Comparison of ENCODE assay signal across 9 mouse cellular contexts in the genomic region with DNA sequence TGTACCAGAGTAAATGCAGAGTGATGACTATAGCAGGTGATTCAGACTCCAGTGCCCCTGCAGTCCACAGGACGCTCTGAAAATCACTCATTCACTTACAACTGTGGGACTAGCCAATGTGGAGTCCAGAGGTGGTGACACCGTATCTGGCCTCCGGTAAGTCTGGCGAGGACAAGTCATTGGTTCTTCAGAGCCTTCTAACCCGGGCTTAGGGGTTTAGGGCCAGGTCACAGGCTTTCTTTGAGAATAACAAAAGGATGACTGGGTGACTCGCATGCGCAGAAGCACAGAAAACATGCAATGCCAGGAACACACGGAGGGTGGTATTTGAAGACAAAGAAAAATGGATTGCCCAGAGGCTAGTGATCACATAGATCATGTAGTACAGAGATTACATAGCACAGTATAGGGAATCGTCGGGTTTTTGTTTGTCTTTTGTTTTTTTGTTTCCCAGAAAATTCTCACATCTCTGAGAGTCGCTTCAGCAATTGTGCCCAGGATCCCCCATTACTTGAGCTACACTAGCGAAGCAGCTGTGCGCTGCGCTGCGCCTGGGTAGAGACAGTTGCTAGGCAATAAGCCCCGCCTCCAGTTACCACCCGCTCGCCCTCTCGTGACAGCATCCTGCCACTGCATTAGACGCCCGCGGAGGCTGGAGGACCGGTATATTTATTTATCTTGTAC. TPM values are rescaled to one million over a fixed set of nuclear protein-coding genes. Genes with fewer than 3 reads are reported as not detected.
DNase-seq lines count a peak whose midpoint lies in the region; ATAC-seq and TF ChIP-seq lines count a peak whose summit lies in the region.
"Had no signal": no experiment of that assay in that cellular context is flagged by ENCODE, and none has a peak within 500 bp of the region (broad histone marks: within the 10 kb centered on the region; RNA-seq: fewer than 3 reads in every experiment).

No protein-coding gene starts in this region.

- in situ Hi-C loops in ES-E14 (cut with MboI; ENCODE audit: low sequenced_read_pairs in 2 of 2, unreplicated experiment in 2 of 2) = no loop called here

- no peak overlapping the region for H3K27ac ChIP-seq in ES-E14 (ENCODE audit: insufficient read depth, low read depth, low read length, poor library complexity, severe bottlenecking)
- H3K27ac ChIP-seq in forebrain, embryonic 16.5 days (ENCODE audit: low read length) = peak overlapping the region; percentile 91
- peak overlapping the region; percentile 66 for H3K27ac ChIP-seq in layer of hippocampus, adult 2 months
- no peak overlapping the region for H3K27ac ChIP-seq in lung, embryonic 15.5 days
- H3K27ac ChIP-seq: heart, embryonic 15.5 days had no signal

- TF ChIP-seq CTCF in layer of hippocampus, adult 2 months (conservative IDR thresholded peaks at IDR 0.05) = peak; percentile 81

- H3K27me3 ChIP-seq in forebrain, embryonic 16.5 days (replicated peaks; ENCODE audit: control insufficient read depth, insufficient read depth, low read length) = 0 out of 2 replicates have a peak, but pooled peaks cover 2% of the 10 kb centered on the region
- H3K27me3 ChIP-seq in lung, embryonic 15.5 days = peaks cover 27% of the 10 kb centered on the region

- ATAC-seq in forebrain, embryonic 16.5 days = peak; percentile 96
- peak; percentile 92 to 97 for ATAC-seq in hematopoietic stem cell, adult 5-6 weeks (replicated peaks in 1 of 2; ENCODE audit: insufficient read depth in 1 of 2, low FRiP score in 2 of 2, low TSS enrichment in 1 of 2, low read depth in 1 of 2, poor library complexity in 2 of 2, severe bottlenecking in 2 of 2)
- ATAC-seq in lung, embryonic 15.5 days (ENCODE audit: borderline replicate concordance, extremely low read depth, low FRiP score, low TSS enrichment) = peak; percentile 81

- H3K4me3 ChIP-seq in ES-E14 (ENCODE audit: insufficient read depth in 1 of 2, low read depth in 1 of 2, low read length in 2 of 2, poor library complexity in 1 of 2, severe bottlenecking in 1 of 2) = no peak overlapping the region
- H3K4me3 ChIP-seq in forebrain, embryonic 16.5 days (replicated peaks; ENCODE audit: low read length) = 0 out of 2 replicates have a peak overlapping the region, but pooled peaks have one; percentile 10
- H3K4me3 ChIP-seq in layer of hippocampus, adult 2 months = peak overlapping the region; percentile 28; the same call in 1 of the 2 replicates
- no peak overlapping the region for H3K4me3 ChIP-seq in lung, embryonic 15.5 days
- H3K4me3 ChIP-seq: heart, embryonic 15.5 days had no signal

- H3K4me1 ChIP-seq in ES-E14 (ENCODE audit: control insufficient read depth in 2 of 2, insufficient read depth in 2 of 2, low read length in 2 of 2, poor library complexity in 1 of 2) = no peaks in the 10 kb centered on the region
- H3K4me1 ChIP-seq in forebrain, embryonic 16.5 days (replicated peaks; ENCODE audit: control insufficient read depth, insufficient read depth, low read length) = peaks cover 11% of the 10 kb centered on the region
- H3K4me1 ChIP-seq in lung, embryonic 15.5 days = peaks cover 4% of the 10 kb centered on the region; the same call in 1 of the 2 replicates

- 11% methylated on average over 23 of the region's 23 CpGs for WGBS in forebrain, embryonic 16.5 days
- WGBS in lung, embryonic 15.5 days = 19% methylated on average over 23 of the region's 23 CpGs

- H3K4me2 ChIP-seq in forebrain, embryonic 16.5 days (ENCODE audit: low read length) = peak overlapping the region; percentile 48
- H3K4me2 ChIP-seq in lung, embryonic 15.5 days = no peak overlapping the region
- H3K4me2 ChIP-seq: heart, embryonic 15.5 days had no signal

- H3K9me3 ChIP-seq in ES-E14 (ENCODE audit: control insufficient read depth, insufficient read depth, low read depth, low read length) = no peaks in the 10 kb centered on the region
- H3K9me3 ChIP-seq in forebrain, embryonic 16.5 days (ENCODE audit: control insufficient read depth, low read length) = no peaks in the 10 kb centered on the region
- H3K9me3 ChIP-seq in lung, embryonic 15.5 days = no peaks in the 10 kb centered on the region
- H3K9me3 ChIP-seq: heart, embryonic 15.5 days had no signal

- no peaks in the 10 kb centered on the region for H3K36me3 ChIP-seq in ES-E14 (ENCODE audit: control insufficient read depth, insufficient read depth, low read length, poor library complexity, severe bottlenecking)
- no peaks in the 10 kb centered on the region for H3K36me3 ChIP-seq in forebrain, embryonic 16.5 days (ENCODE audit: control insufficient read depth, insufficient read depth)
- no peaks in the 10 kb centered on the region for H3K36me3 ChIP-seq in lung, embryonic 15.5 days
- H3K36me3 ChIP-seq: heart, embryonic 15.5 days had no signal

- no peak overlapping the region for H3K9ac ChIP-seq in ES-E14 (ENCODE audit: insufficient read depth, low read depth, low read length, poor library complexity, severe bottlenecking)
- 0 out of 2 replicates have a peak overlapping the region, but pooled peaks have one; percentile 42 for H3K9ac ChIP-seq in forebrain, embryonic 16.5 days (replicated peaks; ENCODE audit: low read depth, low read length)
- H3K9ac ChIP-seq in lung, embryonic 15.5 days = no peak overlapping the region
- H3K9ac ChIP-seq: heart, embryonic 15.5 days had no signal

- peak; percentile 73 for DNase-seq in ES-E14 (ENCODE audit: low read depth, low spot score)
- DNase-seq in cerebellum, adult 11-12 months = peak; percentile 16
- peak; percentile 82 to 83 for DNase-seq in layer of hippocampus, adult 2 months (ENCODE audit: low spot score in 2 of 2)
- DNase-seq in ovary, adult 18-20 months (ENCODE audit: low spot score) = peak; percentile 29
- peak; percentile 59 to 60 for DNase-seq in thymus, adult 18-20 months

TF ChIP-seq in ES-E14, 5 proteins besides CTCF, POLR2A, EP300 and RAD21:
- TF ChIP-seq MAFK (IDR thresholded peaks at IDR 0.05; ENCODE audit: insufficient read depth, low read depth, low read length) = no peak
- TF ChIP-seq CHD2 (IDR thresholded peaks at IDR 0.05; ENCODE audit: low read depth, low read length) = no peak
- no peak for TF ChIP-seq ZC3H11A (IDR thresholded peaks at IDR 0.05; ENCODE audit: borderline replicate concordance, low read depth, low read length)
- TF ChIP-seq ZNF384 (IDR thresholded peaks at IDR 0.05; ENCODE audit: low read depth, low read length) = no peak
- no peak for TF ChIP-seq HCFC1 (IDR thresholded peaks at IDR 0.05; ENCODE audit: borderline replicate concordance, insufficient read depth, low read length)

RNA-seq across cellular contexts. Expression of gene Dmrtb1, which starts 10.2 kb away (rescaled TPM):
- 1.7 and 2.2 TPM in 2 replicates for total RNA-seq in ES-E14 (2012; rRNA removed)
- 8.2 and 18.0 TPM in 2 replicates for polyA plus RNA-seq in forebrain, embryonic 16.5 days (2015; fragmentation: Nextera tagmentation; extraction: Ambion mirVana)
- total RNA-seq in hematopoietic stem cell, adult 5-6 weeks (2017) = not detected in 2 replicates
- under 1 TPM; 0.27 to 0.49 TPM for total RNA-seq in layer of hippocampus, adult 2 months (2021)
- polyA plus RNA-seq in lung, embryonic 15.5 days (2015; fragmentation: Nextera tagmentation; extraction: Ambion mirVana) = not detected in 2 replicates
- polyA plus RNA-seq: heart, embryonic 15.5 days had no signal

Comparison
In these comparisons a context has a peak if more than half of its experiments do, and no peak if none do; other contexts are left out.
1. DNase-seq: peak in every context shown above with its lines; median percentile 82 in layer of hippocampus, adult 2 months; 73 in ES-E14; 60 in thymus, adult 18-20 months; 29 in ovary, adult 18-20 months; 16 in cerebellum, adult 11-12 months.
2. H3K27ac ChIP-seq: peak in forebrain, embryonic 16.5 days (single experiment) and layer of hippocampus, adult 2 months (single experiment); none in ES-E14 (single experiment) and lung, embryonic 15.5 days (single experiment).
3. H3K4me3 ChIP-seq: peak in forebrain, embryonic 16.5 days (single experiment) and layer of hippocampus, adult 2 months (single experiment); none in ES-E14 (0 of 2) and lung, embryonic 15.5 days (single experiment).
4. Peak in every context shown above with its lines, with median percentiles within 50 percentile points of each other: ATAC-seq.